Mouse (Mus musculus): ENCODE measurements around the gene Utrn.

The Utrn gene

DNA sequence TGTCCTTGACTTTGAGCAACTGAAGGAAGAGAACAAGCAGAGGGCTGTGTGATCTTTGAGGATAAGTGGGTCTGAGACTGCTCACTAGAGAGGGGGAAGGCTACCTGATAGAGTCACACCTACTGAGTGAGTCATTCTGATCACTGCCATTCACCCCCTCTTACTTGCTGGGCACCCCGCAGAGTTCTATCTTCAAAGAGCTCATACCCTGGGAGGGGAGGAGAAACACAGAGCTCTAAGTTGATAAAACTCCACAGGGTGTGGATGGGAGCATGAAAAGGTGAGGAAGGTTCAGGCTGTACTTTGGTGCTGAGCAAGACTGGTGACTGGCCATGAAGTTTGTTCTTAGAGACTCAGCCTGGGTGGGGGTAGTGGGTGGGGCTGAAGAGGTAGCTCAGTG, 164.9 kb downstream of the Utrn start:
- intact Hi-C loops (cut with DNase I): no loop called here

DNA sequence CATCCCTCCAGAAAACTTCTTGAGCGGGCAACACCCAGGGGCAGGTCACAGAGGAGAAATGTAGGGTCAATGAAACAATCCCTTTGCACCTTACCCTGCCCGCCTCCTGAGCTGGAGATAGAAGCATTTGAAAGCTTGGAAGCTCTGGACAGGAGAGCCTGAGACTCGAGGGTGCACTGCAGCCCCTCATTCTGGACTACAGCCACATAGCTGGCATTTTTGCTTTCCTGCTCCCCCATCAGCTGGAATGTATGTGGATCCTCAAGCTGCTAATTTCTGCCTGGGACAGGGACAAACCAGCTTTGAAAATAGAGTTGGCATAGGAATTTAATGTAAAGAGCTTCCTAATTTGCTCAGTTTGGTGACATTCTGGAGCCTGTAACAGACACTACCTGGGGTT, 165.6 kb downstream of the Utrn start:
- intact Hi-C loops (cut with DNase I): no loop called here

DNA sequence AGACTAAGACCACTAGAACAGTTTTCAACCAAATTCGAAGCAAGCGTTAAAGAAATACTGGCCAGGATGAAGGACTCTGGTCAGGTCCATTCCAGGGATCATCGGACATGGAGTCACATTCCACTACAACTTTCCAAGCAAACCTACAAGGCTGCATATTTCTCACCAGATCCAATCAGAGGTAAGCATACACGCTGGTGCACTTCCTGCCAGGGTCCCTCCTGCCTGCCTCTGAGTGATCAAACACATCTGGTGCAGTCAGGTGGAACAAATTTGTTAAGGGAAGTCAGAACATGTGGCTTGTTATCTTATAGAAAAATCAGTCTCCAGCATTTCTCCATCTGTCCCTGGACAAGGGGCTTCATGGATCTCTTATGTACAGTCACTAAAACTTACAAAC, 167.0 kb downstream of the Utrn start:
- intact Hi-C loops (cut with DNase I): no loop called here

DNA sequence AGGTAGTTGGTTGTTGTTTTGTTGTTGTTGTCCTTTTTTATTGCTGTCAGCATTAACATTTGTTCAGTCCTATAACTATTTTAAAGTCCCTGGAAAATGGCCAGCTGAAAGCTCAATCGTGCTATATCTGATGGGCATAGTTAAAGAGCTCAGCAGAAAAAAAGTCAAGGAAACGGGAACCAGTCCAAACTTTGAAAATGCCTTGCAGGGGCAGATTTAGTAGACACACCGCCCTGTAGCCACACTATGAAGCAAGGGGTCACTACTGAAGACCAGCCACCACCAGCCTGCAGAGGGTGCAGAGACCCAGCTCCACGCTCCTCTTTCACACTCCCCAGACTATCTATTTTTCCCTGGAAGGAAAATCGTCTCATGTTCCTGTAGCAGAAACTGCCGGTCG, 167.5 kb downstream of the Utrn start:
- intact Hi-C loops (cut with DNase I): no loop called here

DNA sequence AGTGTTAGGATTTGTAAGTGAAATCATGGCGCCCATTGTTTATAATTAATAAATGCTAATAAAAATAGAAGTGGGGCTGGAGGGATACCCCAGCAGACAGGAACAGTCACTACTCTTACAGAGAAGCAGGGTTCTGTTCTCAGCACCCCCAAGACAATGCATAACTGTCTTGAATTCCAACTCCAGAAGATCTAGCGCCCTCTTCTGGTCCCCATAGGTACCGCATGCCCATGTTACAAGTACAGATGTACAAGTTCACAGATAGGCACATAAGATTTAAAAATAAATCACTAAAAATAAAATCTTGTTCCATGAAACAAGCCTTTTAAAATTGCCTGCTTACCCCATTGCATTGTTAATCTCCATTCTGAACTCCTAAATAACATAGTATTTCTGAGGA, 168.6 kb downstream of the Utrn start:
- intact Hi-C loops (cut with DNase I): no loop called here

DNA sequence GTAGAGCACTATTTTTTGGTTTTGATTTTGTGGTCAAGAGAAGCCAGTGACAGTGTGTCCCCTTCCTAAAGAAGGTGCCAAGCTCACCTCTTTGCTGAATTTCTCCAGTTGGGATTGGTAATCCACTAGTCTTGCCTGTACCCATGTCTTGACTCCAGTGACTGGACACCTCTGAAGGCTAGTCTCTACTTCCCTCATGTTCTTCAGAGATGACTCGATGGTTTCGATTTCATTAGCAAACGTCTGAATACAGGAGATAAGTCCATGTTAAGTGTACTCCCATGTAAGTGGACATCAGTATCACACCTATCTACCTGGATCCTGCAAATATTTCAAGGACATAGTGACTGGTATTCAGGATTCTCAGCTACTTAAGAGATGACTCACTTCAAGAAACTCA, 171.3 kb downstream of the Utrn start:
- intact Hi-C loops (cut with DNase I): no loop called here

DNA sequence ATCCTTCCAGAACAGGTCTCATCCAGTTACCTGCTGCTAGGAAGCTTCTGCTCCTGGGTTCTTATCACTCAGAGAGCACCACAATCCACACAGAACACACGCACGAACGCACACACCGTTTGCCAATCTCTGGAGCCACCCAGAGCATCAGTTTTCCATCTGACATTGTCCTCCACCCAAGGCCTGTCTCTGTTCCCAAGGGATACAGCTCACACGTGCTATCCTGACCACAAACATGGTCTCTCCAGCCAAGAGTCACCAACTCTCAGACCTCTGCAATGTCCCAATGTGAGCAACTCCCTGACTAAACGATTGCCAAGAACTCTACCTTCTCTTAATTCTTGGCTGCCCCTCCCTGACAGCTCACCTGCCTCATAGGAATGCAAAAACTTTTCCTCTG, 172.5 kb downstream of the Utrn start:
- intact Hi-C loops (cut with DNase I): no loop called here

DNA sequence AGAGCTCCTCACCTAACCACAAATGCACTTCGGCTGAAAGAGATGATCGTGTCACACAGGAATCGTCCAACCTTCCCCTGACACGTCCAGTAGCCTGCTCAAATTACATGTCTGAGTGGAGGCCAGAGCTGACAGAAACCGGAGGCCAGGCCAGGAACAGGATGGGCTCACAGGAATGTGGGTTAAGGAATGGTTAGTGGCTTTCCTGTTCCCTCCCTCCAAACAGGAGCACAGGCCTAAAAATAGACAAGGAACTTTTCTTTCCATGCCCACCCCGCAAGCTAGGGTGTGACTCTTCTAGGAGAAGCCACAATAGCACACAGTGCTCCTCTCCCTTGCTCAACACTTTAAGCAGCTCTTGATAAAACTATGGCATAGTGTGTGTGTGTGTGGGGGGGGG, 174.4 kb downstream of the Utrn start:
- intact Hi-C loops (cut with DNase I): loop anchor here (5.0 kb wide), 2 partner anchors 173 to 298 kb away; partner anchors contain the start of gene Utrn

DNA sequence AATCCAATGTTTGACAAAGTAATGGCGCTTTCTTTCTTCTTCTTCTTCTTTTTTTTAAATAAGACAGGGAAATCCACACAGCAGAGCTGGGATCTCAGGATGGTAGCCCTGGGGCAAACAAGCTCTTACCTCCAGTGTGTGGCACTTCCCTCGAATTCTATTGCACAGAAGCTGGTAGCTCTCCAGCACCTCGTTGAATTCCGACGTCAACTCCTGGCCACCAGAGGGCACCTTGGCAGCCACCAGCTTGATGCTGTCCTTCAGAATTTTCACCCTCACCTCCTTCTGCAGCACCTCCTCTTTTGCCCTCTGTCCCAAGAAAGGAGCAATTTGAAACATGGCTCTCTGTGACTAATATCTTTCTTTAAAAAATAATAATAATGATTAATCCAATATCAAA, 178.6 kb downstream of the Utrn start:
- intact Hi-C loops (cut with DNase I): loop anchor here (2.0 to 5.0 kb wide), 3 partner anchors 177 to 302 kb away; partner anchors contain the start of gene Utrn

DNA sequence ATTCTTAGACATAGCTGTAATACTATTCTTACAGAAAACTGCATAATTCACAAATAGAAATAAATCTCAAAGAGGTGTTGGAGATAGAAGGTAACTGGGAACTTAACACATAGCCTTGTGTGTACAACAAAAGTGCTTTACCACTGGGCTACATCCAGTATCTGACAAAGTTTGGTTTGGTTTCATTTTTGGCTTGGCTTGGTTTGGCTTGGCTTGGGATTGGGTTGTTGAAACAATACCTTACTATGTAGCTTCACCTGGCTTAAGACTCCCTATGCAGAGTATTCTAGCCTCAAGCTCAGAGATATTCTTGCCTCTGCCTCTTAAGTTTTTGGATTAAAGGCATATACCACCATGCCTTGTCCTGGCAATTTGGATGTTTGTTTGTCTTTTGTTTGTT, 183.5 kb downstream of the Utrn start:
- intact Hi-C loops (cut with DNase I): no loop called here

DNA sequence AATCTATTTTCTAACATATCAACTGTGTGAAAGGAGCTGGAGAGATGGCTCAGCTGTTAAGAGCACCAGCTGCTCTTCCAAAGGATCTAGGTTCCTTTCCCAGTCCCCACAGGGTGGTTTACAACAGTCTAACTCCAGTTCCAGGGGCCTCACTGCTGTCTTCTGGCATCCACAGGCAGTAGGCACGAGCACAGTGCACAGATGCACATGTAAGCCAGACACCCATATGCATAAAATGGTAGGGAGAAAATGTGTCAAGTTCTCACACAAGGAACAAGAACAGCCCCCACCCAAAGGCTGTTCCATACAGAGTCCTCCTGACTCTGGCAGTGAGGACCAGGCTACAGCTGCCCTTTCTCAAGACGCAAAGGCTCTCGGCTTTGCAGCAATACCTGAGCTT, 185.1 kb downstream of the Utrn start:
- intact Hi-C loops (cut with DNase I): no loop called here

DNA sequence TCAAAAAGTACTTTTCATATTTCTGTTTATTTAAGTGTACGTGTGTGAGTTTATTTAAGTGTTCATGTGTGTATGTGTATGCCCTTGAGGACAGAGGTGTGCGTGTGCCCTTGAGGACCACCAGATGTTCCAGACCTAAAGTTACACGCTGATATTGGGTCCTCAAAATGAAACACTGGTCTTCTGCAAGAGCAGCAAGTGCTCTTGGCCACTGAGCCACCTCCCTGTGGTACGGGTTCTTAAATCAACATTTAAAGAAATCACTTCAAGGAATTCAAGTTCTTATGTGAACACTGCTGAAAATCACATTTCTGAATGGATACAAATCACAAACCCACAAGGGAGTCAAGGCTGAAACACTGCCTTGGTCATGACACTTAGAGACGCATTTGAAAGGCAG, 195.9 kb downstream of the Utrn start:
- intact Hi-C loops (cut with DNase I): no loop called here

DNA sequence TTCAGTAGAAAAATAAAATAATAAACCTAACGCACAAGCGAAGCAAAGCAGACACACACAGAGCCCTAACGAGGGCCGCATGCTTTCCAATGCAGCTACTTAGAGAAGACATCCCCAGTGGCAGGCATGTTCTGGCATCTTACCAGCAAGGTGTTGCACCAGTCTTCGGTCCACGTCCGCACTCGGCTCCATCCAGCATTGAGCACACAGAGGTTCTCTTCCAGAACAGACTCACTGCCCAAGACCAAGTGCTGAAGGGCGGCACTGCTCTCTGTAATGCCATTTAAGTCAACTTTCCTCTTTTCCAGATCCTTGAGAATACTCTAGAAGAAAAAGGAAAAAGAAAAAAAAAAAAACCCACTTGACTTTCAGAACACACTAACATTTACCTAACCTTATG, 197.6 kb downstream of the Utrn start:
- intact Hi-C loops (cut with DNase I): no loop called here

DNA sequence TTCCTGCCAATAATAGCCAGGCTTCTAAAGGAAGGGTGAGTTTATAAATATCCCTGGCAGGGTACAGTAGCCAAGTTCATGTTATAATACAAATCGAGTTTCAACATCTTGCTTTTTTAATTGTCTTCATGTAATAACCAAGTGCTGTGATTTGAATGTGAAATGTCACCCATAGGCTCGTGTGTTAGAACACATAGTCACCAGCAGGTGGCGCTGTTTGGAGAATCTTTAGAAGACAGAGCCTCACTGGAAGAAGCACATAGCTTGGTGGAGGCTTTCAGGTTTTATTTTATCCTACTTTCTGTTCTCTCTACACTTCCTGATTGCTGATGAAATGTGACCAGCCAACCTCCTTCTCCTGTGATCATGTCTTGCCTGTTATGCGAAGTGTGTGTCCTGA, 207.1 kb downstream of the Utrn start:
- intact Hi-C loops (cut with DNase I): no loop called here

DNA sequence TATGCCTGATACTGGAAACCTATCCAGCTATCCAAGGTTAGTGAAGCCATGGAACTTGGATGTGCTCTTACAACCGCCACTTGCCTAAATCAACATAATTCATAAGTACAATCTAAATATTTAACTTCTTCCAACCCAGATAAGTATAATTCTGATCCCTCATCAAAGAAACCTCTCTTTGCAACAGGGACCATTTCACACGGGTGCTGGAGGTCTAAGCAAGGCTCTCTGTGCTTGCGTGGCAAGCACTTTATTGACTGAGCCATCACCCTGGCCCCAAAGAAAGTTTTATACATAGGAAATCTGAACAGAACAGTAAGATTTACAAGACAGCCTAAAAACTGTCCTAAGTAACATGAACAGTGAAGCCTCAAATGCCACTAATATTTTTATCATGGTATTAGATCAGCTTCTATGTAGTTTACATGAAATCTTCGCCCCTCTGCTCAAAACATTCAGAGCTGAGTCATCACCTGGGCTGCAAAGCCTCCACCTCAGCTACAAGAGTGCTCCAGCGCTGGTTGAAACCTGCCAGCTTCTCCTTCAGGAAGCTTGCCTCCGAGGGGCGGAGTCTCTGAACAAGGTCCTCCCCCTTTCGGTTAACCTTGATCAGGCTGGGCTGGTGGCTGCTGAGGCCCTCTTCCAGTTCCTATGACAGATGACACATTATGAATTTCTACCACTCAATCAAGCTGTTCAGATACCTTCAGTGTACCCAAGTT, 211.0 kb downstream of the Utrn start:
- intact Hi-C loops (cut with DNase I): no loop called here

DNA sequence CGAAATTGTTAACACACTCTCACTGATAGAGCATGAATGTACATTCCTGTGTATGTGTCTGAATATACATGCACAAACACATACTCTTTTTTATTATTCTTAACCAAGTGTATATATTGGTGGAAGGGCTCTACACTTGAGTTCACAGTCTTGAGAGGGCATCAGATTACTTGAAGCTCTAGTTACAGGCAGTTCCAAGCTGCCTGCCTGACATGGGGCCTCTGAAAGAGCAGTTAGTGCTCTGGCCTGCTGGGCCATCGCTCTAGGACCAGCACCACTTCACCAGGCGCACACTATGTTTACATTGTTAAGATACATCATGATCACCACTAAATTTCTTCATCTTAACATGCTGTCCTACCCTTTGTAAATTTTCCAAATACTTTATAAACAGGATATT, 216.2 kb downstream of the Utrn start:
- intact Hi-C loops (cut with DNase I): no loop called here

DNA sequence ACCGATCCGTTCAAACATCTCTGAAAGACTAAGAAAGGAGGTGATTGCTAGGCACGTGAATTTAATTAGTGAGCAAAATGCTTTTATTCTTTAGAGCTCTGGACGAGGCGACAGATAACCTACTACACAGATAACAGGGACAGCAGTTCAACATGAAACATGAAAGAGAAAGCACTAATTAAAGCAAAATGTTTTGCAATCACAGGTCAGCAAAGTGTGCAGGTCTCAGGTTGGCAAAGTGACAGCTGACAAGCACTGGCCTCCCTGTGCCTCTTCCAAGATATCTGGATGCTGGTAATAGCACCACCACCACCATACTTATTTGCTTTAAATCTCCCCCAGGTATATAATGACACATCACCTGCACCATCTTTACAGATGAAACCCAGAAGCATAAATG, 223.0 kb downstream of the Utrn start:
- intact Hi-C loops (cut with DNase I): no loop called here

DNA sequence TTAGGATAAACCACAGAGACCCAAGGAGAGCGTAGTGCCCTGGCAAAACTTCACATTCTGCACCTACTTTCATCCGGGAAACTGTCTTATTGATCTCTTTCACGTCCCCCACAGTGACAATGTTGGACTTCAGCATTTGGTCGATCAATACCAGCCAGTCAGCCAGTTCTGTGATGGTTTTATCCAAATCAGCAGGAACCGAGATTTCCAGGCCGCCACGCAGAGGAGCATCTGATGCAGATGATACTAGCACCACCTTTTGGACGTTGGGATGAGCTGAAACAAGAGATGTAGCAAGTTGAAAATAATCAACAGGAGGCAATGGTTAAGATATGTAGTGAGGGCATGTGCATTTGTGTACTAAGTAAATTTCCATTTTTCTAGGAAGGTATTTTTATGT, 225.8 kb downstream of the Utrn start:
- intact Hi-C loops (cut with DNase I): no loop called here

DNA sequence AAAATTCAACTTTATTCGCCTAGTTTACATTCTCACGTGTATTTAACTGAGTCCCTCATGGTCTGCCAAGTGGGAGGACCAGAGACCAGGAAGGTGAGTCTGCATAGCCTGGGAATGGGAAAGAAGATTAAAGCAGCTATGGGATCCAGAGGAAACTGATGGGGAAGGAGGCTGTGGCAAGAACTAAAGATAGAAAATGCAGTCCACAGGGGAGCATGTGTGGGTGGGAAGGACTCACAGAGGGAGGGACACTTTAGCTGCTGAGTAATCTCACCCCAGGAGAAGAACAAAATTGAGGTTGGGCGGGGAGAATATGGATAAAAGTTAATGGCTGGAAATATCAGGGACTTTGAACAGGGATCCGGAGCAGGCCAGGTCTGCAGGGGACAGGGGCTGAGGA, 229.5 kb downstream of the Utrn start:
- intact Hi-C loops (cut with DNase I): no loop called here

DNA sequence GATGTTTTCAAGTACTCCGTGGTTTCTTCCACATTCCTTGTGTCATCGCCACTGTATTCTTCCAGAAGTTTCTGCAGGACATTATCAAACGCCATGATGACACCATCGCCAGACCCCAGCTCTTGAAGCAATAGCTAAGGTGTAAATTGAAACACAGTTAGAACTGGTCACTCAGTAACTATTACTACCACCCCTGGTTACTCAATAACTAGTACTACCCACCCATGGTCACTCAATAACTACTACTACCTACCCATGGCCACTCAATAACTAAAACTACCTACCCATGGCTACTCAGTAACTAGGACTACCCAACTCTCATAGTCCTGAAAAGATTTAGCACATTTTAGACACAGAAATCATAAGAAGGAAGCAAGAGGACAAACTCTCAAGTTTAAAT, 235.2 kb downstream of the Utrn start:
- intact Hi-C loops (cut with DNase I): no loop called here

DNA sequence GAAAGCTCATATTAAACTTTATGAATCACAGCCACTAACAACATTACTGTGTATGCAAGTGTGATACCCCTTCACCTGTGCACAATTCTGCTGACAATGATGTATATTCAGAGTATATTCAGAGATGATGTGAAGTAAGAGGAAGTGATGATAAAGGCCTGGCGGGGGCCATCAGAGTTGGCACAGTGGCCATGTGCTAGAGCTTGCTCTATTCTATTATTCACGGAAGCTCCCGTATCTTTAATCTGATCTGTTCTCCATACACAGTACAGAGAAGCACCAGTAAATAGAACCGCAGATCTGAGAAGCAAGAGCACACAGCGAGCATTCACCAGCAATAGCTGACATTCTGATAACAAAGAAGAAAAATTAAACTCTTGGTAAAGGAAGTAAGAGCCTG, 238.2 kb downstream of the Utrn start:
- intact Hi-C loops (cut with DNase I): no loop called here

DNA sequence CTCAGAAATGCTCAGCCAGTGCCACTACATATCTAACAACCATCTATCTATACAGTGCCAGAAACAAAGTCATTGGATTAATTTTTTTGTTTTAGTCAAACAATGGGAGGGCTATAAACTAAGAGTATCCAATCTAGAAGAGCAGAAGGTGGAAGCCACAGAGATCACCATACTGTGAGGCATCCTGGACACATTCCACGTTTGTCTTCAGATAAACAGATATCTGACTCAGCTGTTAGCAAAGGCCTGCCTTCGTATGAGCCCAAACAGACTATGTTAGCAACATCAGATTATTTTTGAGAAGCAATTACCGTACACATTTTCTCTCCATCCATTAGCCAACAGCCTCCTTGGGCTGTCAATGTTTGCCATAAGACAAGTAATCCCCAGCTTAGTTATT, 250.8 kb downstream of the Utrn start:
- intact Hi-C loops (cut with DNase I): loop anchor here (10.0 kb wide), 4 partner anchors 134 to 1164 kb away; no protein-coding TSS in a partner anchor

DNA sequence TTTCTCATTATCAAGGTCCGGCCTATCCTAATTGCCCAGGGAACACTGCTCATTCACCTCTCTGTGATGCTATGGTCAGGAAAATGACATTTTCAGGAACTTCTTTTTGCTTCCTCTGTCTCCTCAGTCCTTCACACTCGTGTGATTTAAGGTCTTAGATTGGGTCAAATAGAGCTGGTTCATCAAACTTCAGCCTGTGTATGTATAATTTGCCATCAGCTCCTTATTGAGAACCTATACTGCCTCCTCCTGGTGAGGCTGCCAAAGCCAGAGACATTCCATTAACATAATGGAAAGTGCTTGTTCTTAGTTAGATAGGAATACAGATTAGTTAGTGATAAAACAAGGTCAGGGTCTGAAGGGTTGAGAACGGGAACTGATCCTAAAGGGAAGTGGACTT, 253.4 kb downstream of the Utrn start:
- intact Hi-C loops (cut with DNase I): loop anchor here (10.0 kb wide), 4 partner anchors 131 to 1161 kb away; no protein-coding TSS in a partner anchor
